Mouse (Mus musculus) adrenal gland (tissue): Measurements from ENCODE around the gene Prm1.

ENCODE experiments used
- intact Hi-C: fragments of 180-260 bp; cut with DNase I; formaldehyde crosslinking; loops from one replicate; pipeline ENCODE4 v1.15.1; 2025

The Prm1 gene

GRCm38 (mm10) chr16:10761182-10761581 is 44.5 kb downstream of the Prm1 start:
- intact Hi-C loops, result no loop called here

DNA sequence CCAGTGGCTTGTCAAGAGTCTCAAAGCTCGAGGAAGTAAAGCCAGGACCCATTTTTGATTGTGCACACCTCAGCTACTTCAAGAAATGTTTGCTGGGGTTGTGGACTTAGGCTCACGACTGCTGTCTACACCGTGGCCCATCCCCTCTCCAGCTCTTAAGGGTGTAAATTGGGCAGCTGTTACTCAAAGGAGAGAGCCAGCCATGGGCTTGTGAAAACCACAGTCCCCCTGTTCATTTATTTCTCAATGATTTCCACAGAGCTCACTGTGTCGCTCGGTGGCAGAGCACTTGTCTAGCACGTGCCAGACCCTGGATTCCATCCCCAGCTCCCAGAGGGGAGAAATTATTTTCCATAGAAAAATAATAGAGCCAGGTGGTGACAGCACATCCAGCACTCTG is 49.5 kb downstream of the Prm1 start:
- intact Hi-C loops, result no loop called here

GRCm38 (mm10) chr16:10754521-10755296 is 50.9 kb downstream of the Prm1 start:
- intact Hi-C loops, result no loop called here

GRCm38 (mm10) chr16:10749824-10750223 is 55.8 kb downstream of the Prm1 start:
- intact Hi-C loops, result no loop called here

- intact Hi-C loops, result no loop called here
Measured at GRCm38 (mm10) chr16:10749226-10749625, 56.4 kb downstream of the Prm1 start.
